Mouse (Mus musculus): ENCODE data around the gene Lep.

DNA sequence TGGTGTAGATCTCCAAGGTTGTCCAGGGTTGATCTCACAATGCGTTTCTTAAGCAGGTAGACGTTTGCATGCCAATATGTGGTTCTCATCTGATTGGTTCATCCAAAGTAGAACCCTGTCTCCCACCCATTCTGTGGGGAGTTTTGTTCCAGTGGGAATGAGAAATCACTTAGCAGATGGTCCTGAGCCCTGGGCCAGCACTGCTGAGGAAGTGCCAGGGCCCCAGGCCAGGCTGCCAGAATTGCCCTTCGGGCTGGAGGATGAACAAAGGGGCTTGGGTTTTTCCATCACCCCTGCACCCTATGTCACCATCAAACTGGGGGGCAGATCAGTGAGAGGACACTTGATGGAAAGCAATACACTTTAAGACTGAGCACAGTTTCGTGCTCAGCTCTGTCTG is 12.2 kb downstream of the Lep start:
- no peak for TF ChIP-seq CTCF (IDR thresholded peaks at IDR 0.05; ENCODE audit: low read depth, low read length)
- no peak for TF ChIP-seq POLR2A (IDR thresholded peaks at IDR 0.05; ENCODE audit: borderline replicate concordance, low read depth, low read length)
